Mouse (Mus musculus) C2C12 (cell line): ENCODE data around the gene Tbc1d14.

Experiments
- CTCF ChIP-seq: IDR thresholded peaks from one replicate; pipeline ENCODE4 v1.5.1; 2011; ENCODE audit not compliant: control insufficient read depth, insufficient read depth, insufficient read length
- MAX ChIP-seq: IDR thresholded peaks from one replicate; pipeline ENCODE4 v1.6.1; 2011; ENCODE audit warnings: mild to moderate bottlenecking, control low read depth
- MYOD1 ChIP-seq: IDR thresholded peaks from one replicate; pipeline ENCODE4 v1.6.1; 2011; ENCODE audit warnings: low read depth; ENCODE audit not compliant: control insufficient read depth, insufficient read length
- USF1 ChIP-seq: IDR thresholded peaks from one replicate; pipeline ENCODE4 v1.6.1; 2011; ENCODE audit warnings: low read depth, mild to moderate bottlenecking, control low read depth, moderate library complexity

GRCm38 (mm10) chr5:36505643-36506042 lies 87.4 kb downstream of the Tbc1d14 start:
- TF ChIP-seq MAX: no peak
- TF ChIP-seq MYOD1: no peak
- no peak for TF ChIP-seq CTCF
- TF ChIP-seq USF1: no peak
